Mouse (Mus musculus) G1E (cell line): Measurements from ENCODE around the gene Rps11. TPM values are rescaled to one million over a fixed set of nuclear protein-coding genes. Genes with fewer than 3 reads are reported as not detected.
A peak's percentile ranks its signal among the peaks of the same experiment; 100 is the strongest.
"Not testable (repeated sequence)": the region's sequence is repeated elsewhere in the genome, so short reads cannot be mapped to it uniquely, and the experiment has no call there.

ENCODE experiments used
- ATAC-seq: 2 replicates; pipeline ENCODE4 v1.8.0; 2016; ENCODE audit warnings: mild to moderate bottlenecking; ENCODE audit not compliant: insufficient number of reproducible peaks, poor library complexity, low FRiP score, severe bottlenecking; ENCODE audit errors: extremely low read depth
- DNase-seq: peaks from one replicate; pipeline ENCODE4 v3.0.0; 2012; ENCODE audit warnings: low spot score
- H3K27me3 ChIP-seq: 2 replicates; pipeline ENCODE4 v1.6.1; 2012; ENCODE audit warnings: mild to moderate bottlenecking, low read length, inconsistent platforms; ENCODE audit not compliant: insufficient read depth
- H3K36me3 ChIP-seq: replicated peaks from 2 replicates; pipeline ENCODE3; 2012; ENCODE audit warnings: mild to moderate bottlenecking, inconsistent platforms
- H3K4me1 ChIP-seq: 2 replicates; pipeline ENCODE4 v1.6.1; 2012; ENCODE audit warnings: low read depth, low read length, inconsistent platforms, mixed read lengths; ENCODE audit not compliant: insufficient read depth
- H3K4me3 ChIP-seq: 2 replicates; pipeline ENCODE4 v1.5.1; 2012; ENCODE audit warnings: low read depth, mild to moderate bottlenecking, inconsistent platforms, low read length, moderate library complexity, mixed read lengths
- H3K9me3 ChIP-seq: replicated peaks from 2 replicates; pipeline ENCODE4 v1.6.1; 2012; ENCODE audit warnings: inconsistent platforms
- CTCF ChIP-seq: IDR thresholded peaks from 2 replicates; pipeline ENCODE4 v1.5.1; 2012; ENCODE audit warnings: low read depth, low read length, inconsistent platforms, mixed read lengths
- GATA1 ChIP-seq: IDR thresholded peaks from 2 replicates; pipeline ENCODE4 v1.6.1; 2012; ENCODE audit warnings: borderline replicate concordance, low read length, inconsistent platforms, mixed read lengths
- GATA2 ChIP-seq: IDR thresholded peaks from 2 replicates; pipeline ENCODE4 v1.6.1; 2012; ENCODE audit warnings: low read depth, low read length, inconsistent platforms, borderline replicate concordance
- POLR2AphosphoS5 ChIP-seq: IDR thresholded peaks from 2 replicates; pipeline ENCODE4 v1.6.1; 2012; ENCODE audit warnings: low read depth, low read length, inconsistent platforms; ENCODE audit not compliant: insufficient replicate concordance
- TAL1 ChIP-seq: conservative IDR thresholded peaks from 2 replicates; pipeline ENCODE4 v1.6.1; 2012; ENCODE audit warnings: low read depth, low read length, inconsistent platforms, mixed read lengths
- polyA plus RNA-seq: library from polyadenylated mRNA; stranded (reverse); fragments of >175 nt; gene quantifications from 2 replicates; pipeline ENCODE4 v1.2.3, GENCODE M21; 2012
- total RNA-seq, 2 experiments: library from RNA; stranded (forward) in 1 of 2; stranded (reverse) in 1 of 2; fragments of 200-1000 nt in 1 of 2; fragments of >200 nt in 1 of 2; fragmentation: Nextera tagmentation in 1 of 2; gene quantifications; 2 replicates each; pipeline ENCODE4 v1.2.3; 2014 to 2017

The Rps11 gene
- total and polyA plus RNA-seq, 3 experiments = 217 to 1,329 (median 916) TPM

GRCm38 (mm10) chr7:45098541-45099240, 25.5 kb downstream of the Rps11 start:
- no peak for TF ChIP-seq GATA2
- no peak for TF ChIP-seq CTCF
- no peak for TF ChIP-seq POLR2AphosphoS5
- TF ChIP-seq TAL1 = no peak
- TF ChIP-seq GATA1 = no peak
- H3K4me1 ChIP-seq = peaks cover 34% of the 10 kb centered on the region
- H3K9me3 ChIP-seq = no peaks in the 10 kb centered on the region
- no peak overlapping the region for H3K4me3 ChIP-seq
- ATAC-seq = no peak
- no peaks in the 10 kb centered on the region for H3K36me3 ChIP-seq
- no peak for DNase-seq
- peaks cover 36% of the 10 kb centered on the region for H3K27me3 ChIP-seq

- DNase-seq = peak; percentile 25
- H3K27me3 ChIP-seq = peaks cover 31% of the 10 kb centered on the region
- no peak for ATAC-seq
- H3K36me3 ChIP-seq = no peaks in the 10 kb centered on the region
- H3K4me1 ChIP-seq = peaks cover 34% of the 10 kb centered on the region
- H3K4me3 ChIP-seq = no peak overlapping the region
- TF ChIP-seq CTCF (no peak), GATA1 (no peak), TAL1 (no peak), POLR2AphosphoS5 (no peak), GATA2 (no peak)
- no peaks in the 10 kb centered on the region for H3K9me3 ChIP-seq
Observed at GRCm38 (mm10) chr7:45097479-45097878, 26.8 kb downstream of the Rps11 start.

DNA sequence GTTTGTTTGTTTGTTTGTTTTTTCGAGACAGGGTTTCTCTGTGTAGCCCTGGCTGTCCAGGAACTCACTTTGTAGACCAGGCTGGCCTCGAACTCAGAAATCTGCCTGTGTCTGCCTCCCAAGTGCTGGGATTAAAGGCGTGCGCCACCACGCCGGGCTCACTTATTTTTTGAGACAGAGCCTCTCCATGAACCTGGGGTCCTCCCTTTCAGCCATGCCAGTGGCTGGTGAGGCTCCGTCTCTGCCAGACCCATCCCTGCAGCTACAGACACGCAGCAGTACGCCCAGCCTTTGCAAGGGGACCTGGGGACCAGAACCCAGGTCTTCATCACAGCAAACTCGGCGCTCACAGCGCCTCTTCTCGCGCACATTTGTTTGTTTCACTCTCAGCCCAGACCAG, 28.3 kb downstream of the Rps11 start:
- not testable (repeated sequence) for H3K36me3 ChIP-seq, H3K4me3 ChIP-seq, H3K9me3 ChIP-seq, DNase-seq, ATAC-seq
- Histone ChIP-seq H3K27me3 (peaks cover 30% of the 10 kb centered on the region), H3K4me1 (peaks cover 46% of the 10 kb centered on the region)

DNA sequence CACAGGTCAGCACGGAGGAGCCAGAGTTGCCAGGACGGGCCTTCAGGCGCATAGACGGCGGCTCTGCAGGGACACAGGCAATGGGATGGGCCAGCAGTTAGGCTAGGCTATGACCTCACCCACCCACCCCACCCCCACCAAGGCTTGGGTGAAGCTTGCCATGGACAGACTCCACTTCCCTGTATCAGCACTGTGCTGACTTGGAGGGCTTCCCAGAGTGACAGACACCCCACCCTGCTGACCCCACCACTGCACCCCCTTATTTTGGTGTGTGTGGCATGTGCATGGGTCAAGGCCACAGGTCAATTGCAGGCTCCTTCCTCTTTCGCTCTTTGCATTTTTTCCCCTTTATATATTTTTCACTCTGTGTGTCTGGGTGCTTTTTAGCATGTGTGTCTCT, 28.9 kb downstream of the Rps11 start:
- Histone ChIP-seq H3K9me3 (no peaks in the 10 kb centered on the region), H3K36me3 (no peaks in the 10 kb centered on the region), H3K27me3 (peaks cover 32% of the 10 kb centered on the region), H3K4me1 (peaks cover 50% of the 10 kb centered on the region), H3K4me3 (no peak overlapping the region)
- ATAC-seq (no peak), DNase-seq (no peak)
- TF ChIP-seq TAL1 (no peak), GATA2 (no peak), GATA1 (no peak), POLR2AphosphoS5 (no peak), CTCF (no peak)

GRCm38 (mm10) chr7:45094121-45094520, 30.1 kb downstream of the Rps11 start:
- no peak overlapping the region for H3K4me3 ChIP-seq

DNA sequence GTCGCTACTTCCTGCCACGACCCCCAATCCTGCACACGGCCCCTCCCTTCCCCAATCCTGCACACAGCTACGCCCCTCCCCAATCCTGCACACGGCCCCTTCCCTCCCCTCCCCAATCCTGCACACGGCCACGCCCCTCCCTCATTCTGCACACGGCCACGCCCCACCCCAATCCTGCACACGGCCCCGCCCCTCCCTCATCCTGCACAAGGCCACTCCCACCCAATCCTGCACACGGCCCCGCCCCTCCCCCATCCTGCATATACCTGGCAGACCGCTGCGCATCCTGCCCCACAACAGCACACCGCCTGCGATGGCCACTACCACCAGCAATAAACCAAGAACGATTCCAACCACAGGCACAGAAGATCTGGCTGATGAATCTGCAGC, 30.7 kb downstream of the Rps11 start:
- Histone ChIP-seq H3K27me3 (peaks cover 33% of the 10 kb centered on the region), H3K36me3 (no peaks in the 10 kb centered on the region), H3K4me1 (peaks cover 51% of the 10 kb centered on the region), H3K4me3 (no peak overlapping the region), H3K9me3 (no peaks in the 10 kb centered on the region)
- DNase-seq (no peak), ATAC-seq (no peak)
- TF ChIP-seq TAL1 (no peak), GATA2 (no peak), CTCF (no peak), POLR2AphosphoS5 (no peak), GATA1 (no peak)

More at GRCm38 (mm10) chr7:45094121-45094520, 30.1 kb downstream of the Rps11 start:
- ATAC-seq = no peak
- DNase-seq = no peak
- TF ChIP-seq GATA1 (no peak), GATA2 (no peak), POLR2AphosphoS5 (no peak), TAL1 (no peak), CTCF (no peak)
- Histone ChIP-seq H3K27me3 (peaks cover 32% of the 10 kb centered on the region), H3K4me1 (peaks cover 54% of the 10 kb centered on the region), H3K36me3 (no peaks in the 10 kb centered on the region), H3K9me3 (no peaks in the 10 kb centered on the region)

- Histone ChIP-seq H3K4me3 (no peak overlapping the region), H3K4me1 (peaks cover 52% of the 10 kb centered on the region)
Observed at GRCm38 (mm10) chr7:45092828-45093515, 31.3 kb downstream of the Rps11 start.

More at GRCm38 (mm10) chr7:45092828-45093515, 31.3 kb downstream of the Rps11 start:
- Histone ChIP-seq H3K9me3 (no peaks in the 10 kb centered on the region), H3K27me3 (peaks cover 36% of the 10 kb centered on the region), H3K36me3 (no peaks in the 10 kb centered on the region)
- TF ChIP-seq POLR2AphosphoS5 (no peak), CTCF (no peak), GATA1 (no peak), TAL1 (no peak), GATA2 (no peak)
- ATAC-seq (no peak), DNase-seq (no peak)
